Comparison of ENCODE assay signal across 15 mouse cellular contexts in the genomic region with DNA sequence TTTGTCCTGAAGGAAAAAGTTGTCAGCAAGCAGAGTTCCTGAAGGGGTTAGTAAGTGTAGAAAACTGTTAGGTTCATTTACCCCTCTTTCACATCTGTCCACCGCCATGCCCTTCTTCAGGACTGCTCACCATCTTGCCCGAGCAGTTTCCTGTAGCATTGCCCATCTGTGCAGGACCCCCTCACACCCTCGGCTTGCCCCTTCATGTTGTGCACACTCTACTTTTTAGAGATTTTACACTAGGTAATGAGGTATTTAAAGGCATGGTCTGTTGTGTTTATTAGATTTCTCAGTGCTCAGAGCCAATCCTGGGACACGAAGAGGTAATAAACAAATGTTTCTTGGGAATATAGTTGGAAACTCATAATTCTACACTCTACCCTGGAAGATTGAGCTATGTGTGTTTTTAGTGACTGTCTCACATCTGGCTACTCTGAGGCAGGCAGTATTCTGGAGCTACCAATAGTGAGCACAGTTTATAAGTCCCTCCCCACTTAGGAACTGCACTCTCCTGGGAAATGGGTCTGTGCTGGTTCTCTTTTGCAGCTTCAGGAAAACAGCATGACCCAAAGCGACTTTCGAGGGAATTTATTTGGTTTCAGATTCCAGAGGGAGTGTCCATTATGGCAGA.
"Had no signal": no experiment of that assay in that cellular context is flagged by ENCODE, and none has a peak within 500 bp of the region (broad histone marks: within the 10 kb centered on the region; RNA-seq: fewer than 3 reads in every experiment).

No protein-coding gene starts in this region.

- H3K9ac ChIP-seq: lung, embryonic 15.5 days; midbrain, embryonic 13.5 days; midbrain, embryonic 15.5 days; neural tube, embryonic 12.5 days had no signal

- H3K4me2 ChIP-seq: lung, embryonic 15.5 days; midbrain, embryonic 11.5 days; midbrain, embryonic 13.5 days; midbrain, embryonic 15.5 days; neural tube, embryonic 12.5 days had no signal

- DNase-seq: lung, adult 2 months; lung, postnatal 14 days; lung, postnatal 36 days; right cerebral cortex, postnatal 14 days; thymus, adult 18-20 months; thymus, postnatal 14 days; thymus, postnatal 36 days had no signal

- H3K27me3 ChIP-seq: lung, embryonic 15.5 days; megakaryocyte, embryonic 14.5 days; midbrain, embryonic 13.5 days; midbrain, embryonic 15.5 days; neural tube, embryonic 12.5 days had no signal

- H3K4me1 ChIP-seq: lung, embryonic 15.5 days; midbrain, embryonic 15.5 days; neural tube, embryonic 12.5 days had no signal

- H3K4me3 ChIP-seq: lung, embryonic 15.5 days; megakaryocyte, embryonic 14.5 days; midbrain, embryonic 13.5 days; midbrain, embryonic 15.5 days; neural tube, embryonic 12.5 days had no signal

- H3K9me3 ChIP-seq: lung, embryonic 15.5 days; megakaryocyte, embryonic 14.5 days; midbrain, embryonic 13.5 days; midbrain, embryonic 15.5 days; neural tube, embryonic 12.5 days had no signal

- H3K27ac ChIP-seq: lung, embryonic 15.5 days; macrophage; midbrain, embryonic 15.5 days; neural tube, embryonic 12.5 days had no signal

- H3K36me3 ChIP-seq: lung, embryonic 15.5 days; midbrain, embryonic 15.5 days; neural tube, embryonic 12.5 days had no signal

- ATAC-seq: lung, postnatal 0 days; midbrain, embryonic 13.5 days had no signal
